Mouse (Mus musculus): ENCODE measurements at regions not wholly inside any gene's neighbourhood (a gene's known extent, or its start where the extent isn't known, plus 50 kb on each side); places are given as distances from the start of the nearest gene placed in this dataset.

- Histone ChIP-seq H3K4me3 (ENCODE audit: insufficient read depth, low read depth, low read length) (no peak overlapping the region), H3K4me1 (ENCODE audit: control insufficient read depth, insufficient read depth, insufficient read length, low read length) (no peaks in the 10 kb centered on the region), H3K27ac (replicated peaks; ENCODE audit: low read depth, low read length) (no peak overlapping the region)
Observed at GRCm38 (mm10) chr7:70850726-70851125, 484.2 kb upstream of the Nr2f2 start.

- H3K4me1 ChIP-seq (ENCODE audit: control insufficient read depth, insufficient read depth, insufficient read length, low read length) = no peaks in the 10 kb centered on the region
- H3K27ac ChIP-seq (replicated peaks; ENCODE audit: low read depth, low read length) = no peak overlapping the region
- no peak overlapping the region for H3K4me3 ChIP-seq (ENCODE audit: insufficient read depth, low read depth, low read length)
Observed at GRCm38 (mm10) chr7:70848016-70848776, 481.7 kb upstream of the Nr2f2 start.

- no peak overlapping the region for H3K27ac ChIP-seq (replicated peaks; ENCODE audit: low read depth, low read length)
- H3K4me1 ChIP-seq (ENCODE audit: control insufficient read depth, insufficient read depth, insufficient read length, low read length) = no peaks in the 10 kb centered on the region
- no peak overlapping the region for H3K4me3 ChIP-seq (ENCODE audit: insufficient read depth, low read depth, low read length)
Observed at GRCm38 (mm10) chr7:70847450-70847993, 481.0 kb upstream of the Nr2f2 start.

GRCm38 (mm10) chr7:70846076-70846475, 479.5 kb upstream of the Nr2f2 start:
- no peak overlapping the region for H3K27ac ChIP-seq (replicated peaks; ENCODE audit: low read depth, low read length)
- no peaks in the 10 kb centered on the region for H3K4me1 ChIP-seq (ENCODE audit: control insufficient read depth, insufficient read depth, insufficient read length, low read length)

GRCm38 (mm10) chr7:70840142-70840541, 473.6 kb upstream of the Nr2f2 start:
- Histone ChIP-seq H3K4me3 (ENCODE audit: insufficient read depth, low read depth, low read length) (no peak overlapping the region), H3K27ac (replicated peaks; ENCODE audit: low read depth, low read length) (no peak overlapping the region), H3K4me1 (ENCODE audit: control insufficient read depth, insufficient read depth, insufficient read length, low read length) (no peaks in the 10 kb centered on the region)

More at GRCm38 (mm10) chr7:70846076-70846475, 479.5 kb upstream of the Nr2f2 start:
- no peak overlapping the region for H3K4me3 ChIP-seq (ENCODE audit: insufficient read depth, low read depth, low read length)

- H3K27ac ChIP-seq (replicated peaks; ENCODE audit: low read depth, low read length) = no peak overlapping the region
- no peak overlapping the region for H3K4me3 ChIP-seq (ENCODE audit: insufficient read depth, low read depth, low read length)
- no peaks in the 10 kb centered on the region for H3K4me1 ChIP-seq (ENCODE audit: control insufficient read depth, insufficient read depth, insufficient read length, low read length)
Observed at GRCm38 (mm10) chr7:70839190-70839589, 472.7 kb upstream of the Nr2f2 start.

GRCm38 (mm10) chr7:70834787-70835461, 468.4 kb upstream of the Nr2f2 start:
- Histone ChIP-seq H3K4me3 (ENCODE audit: insufficient read depth, low read depth, low read length) (no peak overlapping the region), H3K4me1 (ENCODE audit: control insufficient read depth, insufficient read depth, insufficient read length, low read length) (no peaks in the 10 kb centered on the region), H3K27ac (replicated peaks; ENCODE audit: low read depth, low read length) (no peak overlapping the region)

- peaks cover 2% of the 10 kb centered on the region; the same call in 1 of the 2 replicates for H3K4me1 ChIP-seq (ENCODE audit: control insufficient read depth, insufficient read depth, insufficient read length, low read length)
- no peak overlapping the region for H3K27ac ChIP-seq (replicated peaks; ENCODE audit: low read depth, low read length)
- no peak overlapping the region for H3K4me3 ChIP-seq (ENCODE audit: insufficient read depth, low read depth, low read length)
Observed at GRCm38 (mm10) chr7:70828486-70829195, 462.1 kb upstream of the Nr2f2 start.

- H3K4me3 ChIP-seq (ENCODE audit: insufficient read depth, low read depth, low read length) = no peak overlapping the region
- H3K27ac ChIP-seq (replicated peaks; ENCODE audit: low read depth, low read length) = no peak overlapping the region
- peaks cover 2% of the 10 kb centered on the region; the same call in 1 of the 2 replicates for H3K4me1 ChIP-seq (ENCODE audit: control insufficient read depth, insufficient read depth, insufficient read length, low read length)
Observed at GRCm38 (mm10) chr7:70826074-70826473, 459.5 kb upstream of the Nr2f2 start.

GRCm38 (mm10) chr7:70823020-70823419, 456.5 kb upstream of the Nr2f2 start:
- Histone ChIP-seq H3K4me3 (ENCODE audit: insufficient read depth, low read depth, low read length) (peak overlapping the region; percentile 31; the same call in 1 of the 2 replicates), H3K4me1 (ENCODE audit: control insufficient read depth, insufficient read depth, insufficient read length, low read length) (peaks cover 2% of the 10 kb centered on the region; the same call in 1 of the 2 replicates), H3K27ac (replicated peaks; ENCODE audit: low read depth, low read length) (no peak overlapping the region)

GRCm38 (mm10) chr7:70822310-70822821, 455.8 kb upstream of the Nr2f2 start:
- Histone ChIP-seq H3K4me3 (ENCODE audit: insufficient read depth, low read depth, low read length) (0 out of 2 replicates have a peak overlapping the region, but pooled peaks have one; percentile 35), H3K27ac (replicated peaks; ENCODE audit: low read depth, low read length) (no peak overlapping the region), H3K4me1 (ENCODE audit: control insufficient read depth, insufficient read depth, insufficient read length, low read length) (peaks cover 2% of the 10 kb centered on the region; the same call in 1 of the 2 replicates)

- Histone ChIP-seq H3K4me3 (ENCODE audit: insufficient read depth, low read depth, low read length) (no peak overlapping the region), H3K27ac (replicated peaks; ENCODE audit: low read depth, low read length) (no peak overlapping the region), H3K4me1 (ENCODE audit: control insufficient read depth, insufficient read depth, insufficient read length, low read length) (peaks cover 2% of the 10 kb centered on the region; the same call in 1 of the 2 replicates)
Observed at GRCm38 (mm10) chr7:70821861-70822260, 455.3 kb upstream of the Nr2f2 start.

- no peak overlapping the region for H3K27ac ChIP-seq (replicated peaks; ENCODE audit: low read depth, low read length)
- H3K4me3 ChIP-seq (ENCODE audit: insufficient read depth, low read depth, low read length) = no peak overlapping the region
- no peaks in the 10 kb centered on the region for H3K4me1 ChIP-seq (ENCODE audit: control insufficient read depth, insufficient read depth, insufficient read length, low read length)
Observed at GRCm38 (mm10) chr7:70817347-70817913, 450.9 kb upstream of the Nr2f2 start.

GRCm38 (mm10) chr7:70814391-70814790, 447.9 kb upstream of the Nr2f2 start:
- Histone ChIP-seq H3K27ac (replicated peaks; ENCODE audit: low read depth, low read length) (no peak overlapping the region), H3K4me1 (ENCODE audit: control insufficient read depth, insufficient read depth, insufficient read length, low read length) (no peaks in the 10 kb centered on the region), H3K4me3 (ENCODE audit: insufficient read depth, low read depth, low read length) (no peak overlapping the region)
